Mouse (Mus musculus) layer of hippocampus, postnatal 14 days (tissue): ENCODE measurements around the gene Cdh22. TPM values are rescaled to one million over a fixed set of nuclear protein-coding genes. Genes with fewer than 3 reads are reported as not detected.

Source experiments
- DNase-seq, 2 experiments: peaks; one replicate each; pipeline ENCODE4 v3.0.0; 2021 to 2022; ENCODE audit warnings: low spot score in 2 of 2, mixed read lengths in 1 of 2
- long read RNA-seq, 2 experiments: library from polyadenylated mRNA; stranded (forward); transcript quantifications; one replicate each; pipeline ENCODE4 v2.0.0; 2021
- total RNA-seq, 2 experiments: library from RNA; stranded (reverse); gene quantifications; 2 replicates each; pipeline ENCODE4 v1.2.3; 2021

Cdh22 gene
- 10 to 100 TPM in 1 of 2 experiments, 1 to 10 TPM in 1; 9.5 to 12.7 TPM for total RNA-seq
- long read RNA-seq, experiment 1, transcript Cdh22-201 (12 exons, 3,702 nt), result major isoform, 12 of 23 reads
- long read RNA-seq, experiment 1, partial matches to known transcripts, result 4 of 23 reads
- long read RNA-seq, experiment 1, other reads (novel, unspliced or antisense), result 7 of 23 reads
- long read RNA-seq, experiment 2, transcript Cdh22-201 (12 exons, 3,702 nt), result major isoform, 17 of 23 reads
- long read RNA-seq, experiment 2, partial matches to known transcripts, result 2 of 23 reads
- long read RNA-seq, experiment 2, other reads (novel, unspliced or antisense), result 4 of 23 reads

- peak; percentile 58 to 71 for DNase-seq
These were observed at the start of gene Cdh22 for GRCm38 (mm10) chr2:165234613-165235291. Gene Cdh22, minus strand, starts transcription at chr2:165234853.

DNA sequence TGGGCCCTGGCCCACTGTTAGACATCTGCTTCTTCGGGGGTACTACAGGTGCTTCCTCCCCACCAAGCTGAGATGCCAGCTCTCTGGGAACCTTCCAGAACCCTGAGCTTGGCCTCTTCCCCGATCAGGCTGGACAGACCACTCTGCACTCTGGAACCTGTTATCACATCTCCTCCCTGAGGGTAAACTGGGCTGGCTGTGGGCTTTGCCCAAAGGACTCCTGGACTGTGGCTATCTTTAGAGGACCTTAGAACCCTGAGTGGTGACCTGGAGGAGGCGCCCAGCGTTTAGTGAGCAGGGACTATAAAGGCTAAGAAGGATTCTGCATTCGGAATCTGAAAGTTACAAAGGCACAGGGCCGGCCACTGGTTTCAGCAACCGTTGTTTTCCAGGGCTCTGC lies 49.7 kb upstream of the Cdh22 start:
- no peak for DNase-seq

DNA sequence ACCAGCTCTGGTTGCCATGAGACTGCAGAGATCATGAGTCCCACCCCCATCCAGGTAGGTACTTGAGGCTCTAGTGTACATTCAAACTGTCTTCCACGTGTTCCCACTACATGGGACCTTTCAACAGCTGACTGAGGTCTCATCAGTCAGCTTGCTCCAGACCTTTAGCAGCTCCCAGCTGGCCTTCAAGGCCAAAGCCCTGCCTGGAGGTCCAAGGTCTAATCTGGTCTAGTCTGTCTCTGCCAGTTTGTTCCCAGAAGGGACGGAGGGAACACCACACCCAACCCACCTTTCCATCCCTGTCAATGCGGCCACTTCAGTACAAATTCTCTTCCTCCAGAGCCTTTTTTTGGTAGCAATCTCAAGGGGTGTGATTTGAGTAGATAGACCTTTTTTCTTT lies 49.0 kb upstream of the Cdh22 start:
- no peak for DNase-seq

DNA sequence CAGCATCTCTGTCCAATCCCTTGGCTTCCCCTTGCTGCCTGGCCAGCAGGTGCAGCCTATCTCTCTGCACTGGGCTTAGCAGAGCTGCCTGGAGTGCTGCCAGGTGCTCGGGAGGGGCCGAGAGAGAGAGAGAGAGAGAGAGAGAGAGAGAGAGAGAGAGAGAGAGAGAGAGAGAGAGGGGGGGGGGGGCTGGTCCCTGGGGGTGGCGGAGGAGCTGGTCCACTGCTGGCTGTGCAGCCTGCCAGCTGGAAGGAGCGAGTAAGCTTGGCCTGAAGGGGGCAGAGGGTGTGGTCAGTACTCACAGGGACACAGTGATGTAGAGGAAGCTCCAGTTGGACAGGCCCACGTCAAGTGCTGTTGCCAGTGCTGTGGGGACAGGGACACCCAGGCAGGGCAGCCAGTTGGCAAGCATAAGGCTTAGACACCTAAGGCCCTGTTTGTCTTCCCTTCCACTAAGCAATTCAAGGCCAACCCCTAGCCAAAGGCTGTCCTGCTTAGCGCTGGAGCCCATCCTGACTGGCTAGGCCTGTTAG lies 47.2 kb upstream of the Cdh22 start:
- DNase-seq, result no peak

GRCm38 (mm10) chr2:165279351-165279750 lies 44.7 kb upstream of the Cdh22 start:
- no peak for DNase-seq

DNA sequence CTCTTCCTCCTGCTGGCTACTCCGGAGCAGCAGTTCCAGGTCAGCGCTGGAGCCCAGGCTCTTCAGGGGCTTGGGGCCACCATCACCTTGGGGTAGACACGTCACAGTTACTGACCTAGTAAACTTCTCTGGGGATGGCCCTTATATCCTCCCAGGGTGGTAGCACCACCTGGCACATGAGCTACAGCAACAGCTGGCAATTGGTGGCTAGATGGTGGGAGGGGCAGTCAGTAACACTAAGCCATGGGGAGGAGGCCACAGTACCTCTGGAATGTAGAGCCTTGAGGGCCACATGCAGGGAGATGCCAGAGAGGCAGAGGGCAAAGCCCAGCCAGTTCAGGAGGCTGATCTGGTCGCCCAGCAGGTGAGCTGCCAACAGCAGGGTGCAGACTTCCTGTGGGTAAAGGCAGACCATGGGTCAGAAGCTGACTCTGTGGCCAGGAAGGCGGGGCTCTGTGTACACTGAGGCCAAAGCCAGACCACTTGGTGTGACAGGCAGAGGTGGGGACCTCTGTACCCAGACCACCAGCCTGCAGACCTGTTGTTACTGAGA lies 42.6 kb upstream of the Cdh22 start:
- DNase-seq, result no peak

- peak; percentile 84 for DNase-seq
These were observed 41.2 kb upstream of the Cdh22 start for GRCm38 (mm10) chr2:165275824-165276223.

DNA sequence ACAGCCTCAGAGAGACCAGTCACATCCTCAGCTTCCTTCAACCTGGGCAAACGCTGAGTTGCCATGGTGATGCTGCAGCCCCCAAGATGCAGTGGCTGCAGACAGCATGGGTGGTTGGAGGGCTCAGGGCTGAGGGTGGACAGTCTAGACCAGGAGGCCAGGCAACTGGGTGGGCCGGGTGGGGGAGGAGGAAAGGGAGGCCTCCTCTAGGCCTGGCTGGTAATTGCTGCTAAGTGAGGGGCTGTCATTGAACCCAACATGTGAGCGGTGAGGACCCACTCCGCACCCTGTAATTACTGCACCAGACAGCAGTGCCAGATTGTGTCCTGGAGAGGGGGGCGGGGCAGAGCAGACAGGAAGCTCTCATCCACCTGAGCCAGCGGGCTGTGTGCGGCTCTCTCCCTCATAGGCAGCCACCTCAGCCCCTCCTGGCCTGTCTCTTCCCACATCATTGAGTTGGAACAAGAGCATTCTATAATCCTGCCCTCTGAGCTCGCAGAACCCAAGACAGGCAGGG lies 40.5 kb upstream of the Cdh22 start:
- no peak for DNase-seq

- no peak for DNase-seq
These were observed 38.9 kb upstream of the Cdh22 start for GRCm38 (mm10) chr2:165273589-165273988.

- no peak for DNase-seq
These were observed 36.7 kb upstream of the Cdh22 start for GRCm38 (mm10) chr2:165271326-165271725.

GRCm38 (mm10) chr2:165270858-165271257 lies 36.2 kb upstream of the Cdh22 start:
- no peak for DNase-seq

DNA sequence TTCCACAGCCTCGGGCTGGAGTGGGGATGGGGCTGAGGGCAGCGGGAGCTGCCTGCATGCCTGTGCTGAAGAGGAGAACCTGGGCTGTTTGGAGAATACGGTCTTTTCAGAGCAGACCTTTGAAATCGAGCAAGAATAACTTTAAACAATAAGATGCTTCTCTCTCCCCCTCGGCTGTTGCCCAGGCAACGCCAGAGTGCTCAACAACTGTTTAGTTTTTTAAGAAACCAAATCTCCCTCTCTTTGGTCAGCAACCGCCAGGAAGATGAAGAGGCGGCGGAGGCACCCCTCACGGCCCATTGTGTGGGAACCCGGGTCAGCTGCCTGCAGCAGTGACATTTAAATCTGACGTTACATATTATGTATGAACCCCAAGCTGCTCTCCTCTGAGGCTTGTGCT lies 32.1 kb upstream of the Cdh22 start:
- no peak for DNase-seq

- DNase-seq, result no peak
These were observed 29.2 kb upstream of the Cdh22 start for GRCm38 (mm10) chr2:165263861-165264260.

DNA sequence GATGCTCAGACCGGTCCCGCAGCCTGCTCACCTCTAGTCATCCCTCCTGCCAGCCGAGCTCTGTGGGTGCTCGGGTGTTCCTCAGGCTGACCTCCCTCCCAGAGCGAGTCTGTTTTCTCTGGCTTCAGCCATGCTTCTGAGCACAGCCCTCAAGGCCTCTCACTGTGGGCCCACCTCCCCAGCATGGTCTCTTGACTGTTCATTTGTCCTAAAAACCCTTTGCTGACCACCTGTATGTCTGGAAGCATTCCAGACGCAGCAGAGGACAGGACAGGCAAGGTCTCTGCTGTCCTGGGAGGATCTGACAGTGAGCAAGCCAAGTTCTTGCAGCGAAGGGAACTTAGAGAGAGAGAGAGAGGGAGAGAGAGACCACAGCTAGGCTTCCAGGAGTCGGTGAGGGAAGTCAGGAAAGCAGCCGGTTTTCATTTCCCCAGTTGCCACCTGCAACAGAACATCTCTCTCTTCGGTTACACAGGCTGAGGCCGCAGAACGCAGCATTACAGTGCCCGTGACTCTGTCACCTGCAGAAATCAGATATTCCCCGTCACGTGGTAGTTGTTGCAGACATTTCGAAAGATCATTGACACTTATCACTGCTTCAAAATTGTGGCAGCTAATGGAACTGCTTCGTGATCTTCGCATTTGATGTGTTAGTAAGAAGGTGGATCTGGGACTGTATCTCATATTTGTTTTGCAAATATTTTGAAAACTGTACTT lies 27.8 kb upstream of the Cdh22 start:
- DNase-seq, result no peak

DNA sequence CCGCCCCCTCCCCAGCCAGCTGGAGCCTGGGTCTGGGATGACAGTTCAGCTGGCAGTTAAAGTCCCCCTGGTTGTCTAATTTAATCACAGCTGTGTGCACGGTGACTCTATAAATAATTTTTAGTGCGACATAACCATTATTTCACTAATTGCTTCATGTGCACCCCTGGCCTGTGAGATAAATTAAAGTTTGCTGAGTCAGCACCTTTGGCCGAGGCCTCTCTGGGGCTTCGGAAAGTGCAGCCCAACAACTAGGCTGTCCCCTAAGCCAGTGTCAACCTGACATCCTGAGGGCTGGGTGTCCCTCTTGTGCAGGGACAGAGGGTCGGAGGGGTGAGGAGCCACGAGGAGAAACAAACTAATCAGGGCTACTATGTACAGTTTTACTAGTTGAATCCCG lies 25.2 kb upstream of the Cdh22 start:
- no peak for DNase-seq

DNA sequence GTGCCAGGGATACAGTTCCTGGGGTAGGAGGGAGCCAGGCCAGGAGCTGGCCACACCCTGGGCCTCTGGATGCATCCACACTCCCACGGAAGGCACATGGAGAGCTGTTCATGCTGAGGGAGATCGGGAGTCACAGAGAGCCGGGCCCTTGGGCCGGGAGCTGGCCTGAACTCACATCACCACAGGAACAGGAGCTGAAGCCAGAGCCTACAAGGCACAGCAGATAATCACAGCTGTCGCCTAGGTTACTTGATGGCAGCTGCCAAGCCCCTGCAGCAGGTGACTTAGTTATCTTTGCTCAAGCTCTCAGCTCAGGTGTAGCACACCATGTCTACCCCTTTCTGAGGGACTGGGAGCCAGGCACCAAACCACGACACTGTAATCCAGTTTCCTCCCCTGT lies 23.7 kb upstream of the Cdh22 start:
- DNase-seq, result no peak

- no peak for DNase-seq
These were observed 22.6 kb upstream of the Cdh22 start for GRCm38 (mm10) chr2:165257151-165257834.

DNA sequence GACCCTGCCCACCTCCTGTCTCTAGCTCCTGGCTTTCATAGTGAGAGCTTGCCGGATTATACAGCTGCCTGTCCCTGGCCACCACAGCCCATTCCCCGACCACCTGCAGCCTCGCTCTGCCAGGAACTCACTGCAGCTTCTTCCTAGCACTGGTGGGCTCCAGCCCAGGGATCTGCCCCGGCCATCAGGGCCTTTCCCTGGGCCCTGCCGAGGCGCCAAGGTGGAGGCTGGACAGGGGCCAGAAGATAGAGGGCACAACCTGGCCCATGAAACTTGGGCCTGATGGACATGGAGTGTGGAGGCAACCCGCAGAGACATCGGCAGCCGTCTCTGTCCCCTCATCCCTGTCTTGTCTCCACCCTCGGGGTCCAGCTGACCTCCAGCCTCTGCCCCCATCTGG lies 21.6 kb upstream of the Cdh22 start:
- DNase-seq, result no peak

- DNase-seq, result no peak
These were observed 19.2 kb upstream of the Cdh22 start for GRCm38 (mm10) chr2:165253867-165254266.

DNA sequence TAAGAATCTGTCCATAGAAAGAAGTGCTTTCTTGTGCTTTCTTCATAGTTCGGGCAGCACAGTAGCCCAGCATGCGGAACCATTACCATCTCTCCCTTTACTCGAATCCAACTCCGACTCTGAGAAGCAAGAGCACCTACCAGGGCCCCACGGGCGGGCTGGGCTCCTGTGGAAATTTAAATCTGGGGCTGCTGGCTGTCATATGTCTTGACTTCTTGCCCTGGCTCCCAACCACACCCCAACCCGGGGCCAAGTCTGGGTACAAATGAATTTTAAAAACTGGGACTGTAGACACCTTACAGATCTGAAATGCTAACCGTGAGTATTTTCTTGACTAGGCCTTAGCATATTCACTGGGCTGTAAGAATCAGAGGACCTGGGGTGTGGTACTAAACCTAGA lies 18.6 kb upstream of the Cdh22 start:
- no peak for DNase-seq

GRCm38 (mm10) chr2:165252801-165253200 lies 18.1 kb upstream of the Cdh22 start:
- no peak for DNase-seq
